Mouse (Mus musculus) layer of hippocampus, postnatal 36 days (tissue): ENCODE measurements around the gene Myb. TPM values are rescaled to one million over a fixed set of nuclear protein-coding genes. Genes with fewer than 3 reads are reported as not detected.

Experiments
- DNase-seq, 2 experiments: peaks; one replicate each; pipeline ENCODE4 v3.0.0; 2022
- total RNA-seq, 2 experiments: library from RNA; stranded (reverse); gene quantifications; 2 replicates each; pipeline ENCODE4 v1.2.3; 2021

Gene Myb
- total RNA-seq, 2 experiments from 2014 or later, result 0.42 to 0.71 TPM

DNA sequence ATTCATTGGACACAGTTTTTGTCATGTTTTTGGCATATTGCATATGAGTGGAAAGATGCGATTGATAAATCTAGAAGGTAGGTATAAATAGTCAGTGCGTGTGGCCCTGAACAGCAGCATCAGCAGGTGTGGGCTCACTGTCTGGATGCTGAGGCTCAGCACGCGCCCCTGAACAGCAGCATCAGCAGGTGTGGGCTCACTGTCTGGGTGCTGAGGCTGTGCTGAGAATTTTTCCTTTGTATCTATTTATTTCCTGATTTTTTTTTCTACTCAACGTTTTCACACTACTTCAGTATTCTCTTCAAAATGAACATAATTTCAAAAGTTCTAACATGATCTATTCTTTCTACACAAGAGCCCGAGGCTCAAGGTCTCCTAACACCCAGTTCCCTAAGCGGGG, 84.1 kb downstream of the Myb start:
- DNase-seq, result no peak

DNA sequence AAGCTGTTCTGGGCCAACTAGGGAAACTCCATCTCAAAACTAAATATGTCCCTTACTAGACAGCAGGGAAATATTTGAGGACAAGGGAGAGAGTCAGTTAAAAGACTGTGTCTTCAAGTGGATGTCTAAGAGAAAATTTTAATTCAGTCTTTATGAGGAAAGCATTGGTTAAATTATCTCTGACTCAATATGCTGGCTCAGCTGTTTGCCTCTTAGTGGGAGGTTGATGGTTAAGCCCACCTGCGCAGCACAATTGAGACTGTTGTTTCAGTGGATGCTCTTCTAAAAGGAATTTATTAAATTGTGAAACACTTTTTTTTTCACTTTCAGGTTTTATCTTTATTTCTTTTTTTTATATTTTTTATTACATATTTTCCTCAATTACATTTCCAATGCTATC, 84.6 kb downstream of the Myb start:
- no peak for DNase-seq

Other genes starting within 250 kb of the Myb start
- 100 to 1,000 TPM; 226 to 238 TPM for gene Ahi1, start 208.4 kb downstream of the Myb start, total RNA-seq
- gene Hbs1l, start 135.0 kb upstream of the Myb start, total RNA-seq, result 10 to 100 TPM; 65.7 to 66.9 TPM
- under 1 TPM; 0.15 to 0.27 TPM for gene Aldh8a1, start 216.3 kb upstream of the Myb start, total RNA-seq